Mouse (Mus musculus): ENCODE measurements around the gene Rai14.
"Not testable (repeated sequence)": the region's sequence is repeated elsewhere in the genome, so short reads cannot be mapped to it uniquely, and the experiment has no call there.

Rai14 gene

GRCm38 (mm10) chr15:10533361-10533760 is 181.1 kb downstream of the Rai14 start:
- not testable (repeated sequence) for DNase-seq (ENCODE audit: low spot score)

- DNase-seq (ENCODE audit: low spot score), result no peak
Observed at GRCm38 (mm10) chr15:10531352-10531751, 183.1 kb downstream of the Rai14 start.

- no peak for DNase-seq (ENCODE audit: low spot score)
Observed at GRCm38 (mm10) chr15:10525896-10526295, 188.5 kb downstream of the Rai14 start.

Measured in urinary bladder, postnatal 14 days (tissue).